Mouse (Mus musculus): ENCODE measurements around the gene Psg26.
"Not testable (repeated sequence)": the region's sequence is repeated elsewhere in the genome, so short reads cannot be mapped to it uniquely, and the experiment has no call there.

The Psg26 gene

GRCm38 (mm10) chr7:18484077-18484476 lies at the start of gene Psg26:
Gene Psg26, minus strand, starts transcription at chr7:18484177.
- DNase-seq (ENCODE audit: low read depth in 2 of 2, low spot score in 2 of 2): no peak

GRCm38 (mm10) chr7:18533420-18533819 lies 49.4 kb upstream of the Psg26 start:
- no peak for DNase-seq (ENCODE audit: low read depth in 2 of 2, low spot score in 2 of 2)

- DNase-seq (ENCODE audit: low read depth in 2 of 2, low spot score in 2 of 2): no peak
Observed at GRCm38 (mm10) chr7:18532169-18532568, 48.2 kb upstream of the Psg26 start, which contains the start of gene Psg25. Gene Psg25, minus strand, starts transcription at chr7:18532269.

GRCm38 (mm10) chr7:18524668-18525067 lies 40.7 kb upstream of the Psg26 start:
- no peak for DNase-seq (ENCODE audit: low read depth in 2 of 2, low spot score in 2 of 2)

- not testable (repeated sequence) for DNase-seq (ENCODE audit: low read depth in 2 of 2, low spot score in 2 of 2)
Observed at GRCm38 (mm10) chr7:18512848-18513247, 28.9 kb upstream of the Psg26 start.

GRCm38 (mm10) chr7:18512417-18512816 lies 28.4 kb upstream of the Psg26 start:
- not testable (repeated sequence) for DNase-seq (ENCODE audit: low read depth in 2 of 2, low spot score in 2 of 2)

- DNase-seq (ENCODE audit: low read depth in 2 of 2, low spot score in 2 of 2): no peak
Observed at GRCm38 (mm10) chr7:18511479-18511878, 27.5 kb upstream of the Psg26 start.

GRCm38 (mm10) chr7:18431941-18432340 lies 52.0 kb downstream of the Psg26 start, which contains the start of gene Psg28:
Gene Psg28, minus strand, starts transcription at chr7:18432041.
- not testable (repeated sequence) for DNase-seq (ENCODE audit: low read depth in 2 of 2, low spot score in 2 of 2)
